Mouse (Mus musculus) mesoderm, embryonic 11.5 days (tissue): ENCODE measurements around the gene Pafah1b1.

Source experiments
- DNase-seq: peaks from one replicate; pipeline ENCODE4 v3.0.0-alpha.2; 2012; ENCODE audit warnings: low read depth, low spot score

The Pafah1b1 gene

DNA sequence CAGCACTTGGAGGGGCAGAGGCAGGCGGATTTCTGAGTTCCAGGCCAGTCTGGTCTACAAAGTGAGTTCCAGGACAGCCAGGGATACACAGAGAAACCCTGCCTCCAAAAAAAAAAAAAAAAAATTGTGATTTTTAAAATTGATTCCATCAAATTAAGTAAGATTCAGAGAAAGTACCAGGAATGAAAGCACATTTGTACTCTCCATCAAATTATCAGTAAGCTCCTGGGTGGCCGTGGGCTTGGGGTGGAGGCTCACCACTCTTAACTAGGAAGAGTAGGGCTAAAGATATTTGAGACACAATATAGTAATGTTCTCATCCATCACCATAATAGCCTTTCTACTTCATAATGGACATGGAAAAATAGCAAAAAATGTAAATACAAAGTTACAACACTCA is 3.3 kb downstream of the Pafah1b1 start:
- no peak for DNase-seq

DNA sequence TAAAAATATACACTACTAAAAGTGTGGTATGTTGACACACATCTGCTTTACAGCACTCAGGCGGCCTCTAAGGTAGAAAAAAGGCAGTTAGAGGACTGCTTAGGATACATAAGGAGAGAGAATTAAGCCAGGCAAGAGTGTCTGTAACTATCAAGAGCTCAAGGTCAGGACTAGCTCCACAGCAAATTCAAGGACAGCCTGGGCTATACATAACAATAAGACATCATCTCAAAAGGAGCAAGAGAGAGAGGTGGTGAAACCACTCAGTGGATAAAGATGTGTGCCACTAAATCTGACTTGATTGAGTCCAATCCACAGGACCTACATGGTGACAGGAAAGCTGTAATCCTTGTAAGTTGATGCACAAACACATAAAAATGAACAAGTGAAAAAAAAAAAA is 3.8 kb downstream of the Pafah1b1 start:
- no peak for DNase-seq

DNA sequence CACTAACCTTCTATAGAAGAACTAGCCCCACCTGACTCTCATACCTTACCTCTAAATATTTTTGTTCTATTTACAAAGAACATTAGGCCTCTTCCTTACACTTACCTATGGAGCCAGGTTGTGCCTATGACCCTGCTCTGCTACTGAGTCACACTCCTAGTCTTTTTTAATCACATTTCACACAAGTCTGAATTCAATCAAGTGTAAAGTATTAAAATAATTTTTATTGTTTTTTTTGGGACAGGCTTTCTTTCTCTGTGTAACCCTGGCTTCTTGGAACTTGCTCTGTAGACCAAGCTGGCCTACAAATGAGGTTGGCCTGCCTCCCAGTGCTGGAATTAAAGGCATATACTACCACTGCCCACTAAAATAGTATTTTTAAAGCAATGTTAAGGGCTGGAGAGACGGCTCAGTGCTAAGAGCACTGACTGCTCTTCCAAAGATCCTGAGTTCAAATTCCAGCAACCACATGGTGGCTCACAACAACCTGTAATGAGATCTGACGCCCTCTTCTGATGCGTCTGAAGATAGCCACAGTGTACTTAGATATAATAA is 8.4 kb downstream of the Pafah1b1 start:
- DNase-seq: no peak

- DNase-seq: no peak
Observed at GRCm38 (mm10) chr11:74710671-74711070, 13.8 kb downstream of the Pafah1b1 start.

DNA sequence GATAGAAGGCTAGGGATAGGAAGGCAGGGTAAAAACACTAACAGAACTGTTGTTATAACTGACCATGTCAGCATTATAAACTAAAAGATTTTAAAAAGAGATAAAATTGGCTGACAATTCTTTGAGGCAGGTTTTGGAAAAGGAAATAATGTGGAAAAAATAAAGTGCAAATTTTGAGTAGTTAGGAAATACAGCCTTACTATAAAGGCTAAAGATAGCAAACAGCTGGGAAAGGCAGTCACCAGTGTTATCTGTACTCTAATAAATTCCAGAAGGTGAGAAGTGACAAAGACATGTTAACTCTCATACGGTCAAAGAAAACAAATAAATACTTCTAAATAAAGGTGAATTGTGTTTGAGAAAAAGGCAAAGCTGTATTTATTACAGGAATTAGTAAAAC is 15.7 kb downstream of the Pafah1b1 start:
- no peak for DNase-seq

DNA sequence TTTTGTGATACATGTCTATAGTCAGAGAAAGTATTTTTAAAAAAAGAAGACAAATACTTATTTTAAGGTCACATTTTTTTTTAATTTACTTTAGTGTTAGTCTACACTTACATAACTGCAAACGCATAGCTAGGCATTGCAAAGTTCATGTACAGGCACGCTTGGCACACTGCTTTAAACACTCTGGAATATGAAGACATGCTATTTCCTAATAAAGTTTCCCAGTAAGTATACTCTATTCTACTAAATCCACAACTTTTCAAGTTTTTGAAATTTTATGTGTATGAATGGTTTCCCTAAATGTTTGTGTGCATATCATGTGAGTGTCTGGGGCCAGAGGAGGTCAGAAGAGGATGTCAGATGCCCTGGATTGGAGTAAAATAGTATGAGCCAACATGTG is 20.4 kb downstream of the Pafah1b1 start:
- DNase-seq: no peak

- DNase-seq: no peak
Observed at GRCm38 (mm10) chr11:74699505-74699904, 25.0 kb downstream of the Pafah1b1 start.

- no peak for DNase-seq
Observed at GRCm38 (mm10) chr11:74692151-74692550, 32.3 kb downstream of the Pafah1b1 start.

DNA sequence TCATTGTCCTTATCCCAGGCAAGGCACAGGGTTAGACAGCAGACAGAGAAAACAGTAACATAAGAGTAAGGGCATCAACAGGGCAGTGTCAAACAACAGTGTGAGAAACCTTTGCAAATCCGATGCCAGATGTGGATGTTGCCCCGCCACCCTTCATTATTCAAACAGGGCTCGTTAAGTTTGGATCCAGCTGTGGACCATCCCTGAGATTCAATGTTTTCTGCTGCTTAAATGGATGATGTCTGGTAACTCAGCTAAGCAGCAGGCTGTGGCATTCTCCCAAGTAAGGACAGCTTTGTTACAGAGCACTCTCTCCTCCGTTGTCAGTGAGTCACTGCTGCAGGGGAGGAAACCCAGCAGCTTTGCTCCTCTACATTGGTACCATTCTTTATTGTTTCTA is 49.3 kb downstream of the Pafah1b1 start:
- no peak for DNase-seq

DNA sequence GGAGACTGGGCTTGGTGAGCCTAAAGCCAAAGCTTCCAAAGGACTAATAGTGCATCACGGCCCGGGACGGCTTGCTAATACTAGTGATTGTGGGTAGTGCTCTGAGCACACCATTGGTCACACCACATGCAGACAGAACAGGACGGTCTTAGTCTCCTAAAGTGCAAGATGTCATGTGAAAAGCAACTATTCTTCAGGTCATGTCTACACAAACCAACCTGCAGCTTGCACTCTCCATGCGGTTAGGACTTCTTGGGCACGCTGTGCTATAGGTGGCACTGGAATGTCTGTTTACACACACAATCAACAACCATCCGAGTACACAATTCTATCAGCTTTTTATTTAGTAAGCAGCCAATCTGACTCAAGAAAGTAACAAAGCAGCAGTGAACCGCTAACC is 49.8 kb downstream of the Pafah1b1 start:
- no peak for DNase-seq

DNA sequence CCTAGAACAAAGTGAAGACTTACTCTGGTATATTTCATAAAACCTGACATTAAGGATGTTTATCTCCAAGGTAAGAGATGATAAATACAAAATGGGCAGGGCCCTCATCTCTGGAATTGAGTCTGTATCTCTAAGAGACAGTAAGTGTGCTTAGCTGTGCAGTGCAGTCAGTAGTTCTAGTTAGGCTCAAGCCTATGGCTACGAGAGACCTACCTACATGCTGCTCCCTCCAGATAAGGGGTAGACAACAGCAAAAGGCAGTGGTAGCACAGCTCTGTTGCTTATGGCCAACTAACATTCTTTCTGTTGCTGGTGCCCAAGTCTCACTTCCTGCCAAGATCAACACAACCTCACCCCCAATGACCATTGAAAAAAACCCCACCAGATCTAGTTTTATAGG is 50.9 kb downstream of the Pafah1b1 start:
- DNase-seq: no peak

DNA sequence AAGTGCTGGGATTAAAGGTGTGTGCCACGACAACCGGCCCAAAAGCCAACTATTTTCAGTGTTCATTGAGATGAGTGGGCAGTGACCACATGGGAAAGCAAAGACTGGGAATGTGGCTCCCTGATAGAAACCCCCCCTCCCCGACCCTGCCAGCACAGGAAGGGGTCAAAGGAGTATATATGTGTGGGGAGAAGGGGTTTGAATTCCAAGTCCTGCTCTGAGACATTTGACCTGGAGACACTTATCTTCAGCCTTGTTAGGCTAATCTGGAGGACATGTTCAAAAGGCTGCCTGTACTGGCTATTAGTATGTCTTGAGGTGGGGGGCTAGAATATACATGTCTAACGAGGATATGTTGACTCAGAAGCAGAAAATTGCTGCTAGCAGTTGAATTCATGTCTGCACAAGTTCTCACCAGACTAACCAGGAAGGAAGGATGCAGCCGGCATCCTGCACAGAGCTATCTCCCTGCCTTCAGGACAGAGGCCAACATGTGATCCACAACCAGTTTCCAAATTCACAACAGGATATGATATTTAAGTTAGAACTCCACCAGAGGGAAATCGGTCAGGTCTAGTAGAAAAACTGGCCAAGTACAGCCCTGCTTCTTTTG is 51.5 kb downstream of the Pafah1b1 start:
- DNase-seq: no peak

DNA sequence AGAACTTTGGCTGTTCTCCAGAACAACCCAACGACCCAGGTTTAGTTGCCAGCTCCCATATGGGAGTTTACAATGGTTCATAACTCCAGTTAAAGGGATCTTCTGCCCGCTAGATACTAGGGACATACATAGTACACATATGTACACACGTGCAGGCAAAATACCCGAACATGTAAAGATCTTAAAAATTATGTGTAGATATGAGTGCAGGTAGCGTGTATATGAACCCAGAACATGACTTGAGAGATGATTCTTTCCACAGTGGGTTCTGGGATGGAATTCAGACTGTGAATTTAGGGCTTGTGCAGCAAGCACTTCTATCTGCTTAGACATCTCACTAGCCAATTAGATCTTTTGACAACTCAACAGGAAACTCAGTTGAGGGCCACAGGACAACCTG is 52.6 kb downstream of the Pafah1b1 start:
- no peak for DNase-seq

DNA sequence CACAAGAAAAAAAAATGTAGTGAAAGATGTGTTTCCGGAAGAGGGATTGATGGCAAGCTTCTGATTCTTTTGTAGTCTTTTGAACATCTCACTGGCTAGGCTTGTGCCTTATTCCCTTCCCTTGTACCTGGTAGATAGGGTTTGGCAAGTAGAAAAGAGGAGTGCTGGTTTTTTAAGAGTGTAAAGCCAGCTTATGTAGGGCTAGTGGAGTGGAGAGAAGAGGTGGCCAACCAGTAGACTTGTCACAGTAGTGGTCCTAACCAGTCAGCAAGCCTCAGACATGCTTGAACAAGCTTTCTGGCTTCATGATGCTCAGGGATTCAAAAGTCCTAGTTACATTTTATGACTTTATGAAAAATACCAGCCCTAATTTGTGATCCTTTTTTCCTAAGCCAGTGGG is 53.5 kb downstream of the Pafah1b1 start:
- no peak for DNase-seq

DNA sequence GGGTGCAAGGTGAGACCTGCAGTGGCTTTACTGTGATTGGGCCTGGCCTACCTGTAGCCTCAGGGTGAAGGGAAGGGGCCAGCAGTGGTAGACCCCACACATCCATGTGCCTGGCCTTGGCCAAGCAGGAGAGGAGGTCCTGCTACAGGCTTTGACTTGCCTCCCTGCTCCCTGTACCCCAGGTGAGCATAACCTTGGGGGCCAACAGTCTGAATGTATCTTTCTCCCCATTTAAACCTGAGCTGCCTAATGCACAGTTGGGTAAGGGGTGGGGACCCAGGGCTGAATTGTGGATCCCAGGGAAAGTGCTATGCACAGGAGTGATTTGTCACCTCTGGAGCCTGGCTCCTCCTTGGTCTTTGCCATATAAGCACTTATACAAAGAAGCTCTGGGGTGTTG is 54.3 kb downstream of the Pafah1b1 start:
- DNase-seq: no peak

GRCm38 (mm10) chr11:74668971-74669370 is 55.5 kb downstream of the Pafah1b1 start:
- no peak for DNase-seq

- no peak for DNase-seq
Observed at GRCm38 (mm10) chr11:74668466-74668865, 56.0 kb downstream of the Pafah1b1 start.

DNA sequence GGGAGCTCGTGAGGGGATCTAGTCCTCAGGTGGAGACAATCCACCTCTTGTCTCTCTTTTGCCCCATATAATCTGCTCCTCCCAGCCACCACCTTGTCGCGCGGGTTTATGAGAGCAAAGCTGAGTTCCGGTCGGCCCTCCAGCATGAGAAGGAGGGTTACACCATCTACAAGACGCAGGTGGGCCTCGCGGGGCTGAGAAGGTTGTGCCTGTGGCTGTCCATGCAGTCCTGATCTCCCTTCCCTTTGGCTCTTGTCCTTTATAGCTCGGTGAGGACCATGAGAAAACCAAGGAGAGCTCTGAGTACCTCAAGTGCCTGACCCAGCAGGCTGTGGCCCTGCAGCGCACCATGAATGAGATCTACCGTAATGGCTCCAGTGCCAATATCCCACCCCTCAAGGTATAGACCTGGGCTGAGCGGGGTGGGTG is 56.9 kb downstream of the Pafah1b1 start:
- DNase-seq: no peak

GRCm38 (mm10) chr11:74666776-74667581 is 57.5 kb downstream of the Pafah1b1 start:
- no peak for DNase-seq

GRCm38 (mm10) chr11:74666284-74666652 is 58.2 kb downstream of the Pafah1b1 start:
- DNase-seq: no peak

DNA sequence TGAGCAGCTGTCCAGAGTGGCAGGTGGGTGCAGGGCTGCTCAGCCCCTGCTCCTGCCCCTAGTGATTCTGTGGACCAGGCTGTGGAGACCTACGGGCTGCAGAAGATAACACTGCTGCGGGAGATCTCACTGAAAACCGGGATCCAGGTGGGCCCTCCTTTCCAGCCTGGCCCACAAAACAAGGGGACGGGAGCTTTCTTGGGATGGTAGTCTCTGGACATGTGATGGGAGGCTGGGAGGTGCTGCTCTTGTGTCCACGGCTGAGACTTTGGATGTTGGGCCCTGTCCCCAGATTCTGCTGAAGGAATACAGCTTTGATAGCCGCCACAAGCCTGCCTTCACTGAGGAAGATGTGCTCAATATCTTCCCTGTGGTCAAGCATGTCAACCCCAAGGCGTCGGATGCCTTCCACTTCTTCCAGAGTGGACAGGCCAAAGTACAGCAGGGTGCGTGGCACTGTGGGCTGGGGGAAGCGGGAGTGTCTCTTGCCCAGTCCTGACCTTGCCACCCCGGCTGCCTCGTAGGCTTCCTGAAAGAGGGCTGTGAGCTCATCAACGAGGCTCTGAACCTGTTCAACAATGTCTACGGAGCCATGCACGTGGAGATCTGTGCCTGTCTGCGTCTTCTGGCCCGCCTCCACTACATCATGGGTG is 58.7 kb downstream of the Pafah1b1 start:
- no peak for DNase-seq

- DNase-seq: no peak
Observed at GRCm38 (mm10) chr11:74664906-74665305, 59.6 kb downstream of the Pafah1b1 start.

- DNase-seq: no peak
Observed at GRCm38 (mm10) chr11:74664279-74664678, 60.2 kb downstream of the Pafah1b1 start.
